Mouse (Mus musculus) limb, embryonic 11.5 days (tissue): ENCODE measurements around the gene Kremen1. TPM values are rescaled to one million over a fixed set of nuclear protein-coding genes. Genes with fewer than 3 reads are reported as not detected.

Source experiments
- ATAC-seq: fragments of 200-750 bp; cut with Nextera tagmentation; 2 replicates; pipeline ENCODE4 v1.8.0; 2017; ENCODE audit warnings: low read depth; ENCODE audit not compliant: insufficient number of reproducible peaks, low FRiP score, low TSS enrichment
- DNase-seq: peaks from one replicate; pipeline ENCODE4 v3.0.0-alpha.2; 2015; ENCODE audit warnings: low spot score
- H3K27ac ChIP-seq: fragments of 300-500 bp; sonication (generic); replicated peaks from 2 replicates; pipeline ENCODE4 v1.5.1; 2014; ENCODE audit warnings: low read depth, mild to moderate bottlenecking, low read length
- H3K27me3 ChIP-seq: fragments of 300-500 bp; sonication (generic); 2 replicates; pipeline ENCODE4 v1.6.1; 2014; ENCODE audit warnings: mild to moderate bottlenecking, low read length, mixed read lengths; ENCODE audit not compliant: control insufficient read depth, insufficient read depth
- H3K36me3 ChIP-seq: fragments of 300-500 bp; sonication (generic); 2 replicates; pipeline ENCODE4 v1.6.1; 2014; ENCODE audit warnings: mild to moderate bottlenecking, low read length, moderate library complexity, mixed read lengths; ENCODE audit not compliant: control insufficient read depth, insufficient read depth
- H3K4me1 ChIP-seq: fragments of 300-500 bp; sonication (generic); 2 replicates; pipeline ENCODE4 v1.6.1; 2014; ENCODE audit warnings: low read length, mixed read lengths; ENCODE audit not compliant: control insufficient read depth, insufficient read depth
- H3K4me2 ChIP-seq: fragments of 300-500 bp; sonication (generic); 2 replicates; pipeline ENCODE4 v1.6.1; 2014; ENCODE audit warnings: low read depth, mild to moderate bottlenecking, moderate library complexity; ENCODE audit not compliant: severe bottlenecking
- H3K4me3 ChIP-seq: fragments of 300-500 bp; sonication (generic); 2 replicates; pipeline ENCODE4 v1.5.1; 2014; ENCODE audit warnings: low read depth, low read length
- H3K9ac ChIP-seq: fragments of 300-500 bp; sonication (generic); 2 replicates; pipeline ENCODE4 v1.6.1; 2014; ENCODE audit warnings: mild to moderate bottlenecking, low read length
- H3K9me3 ChIP-seq: fragments of 300-500 bp; sonication (generic); 2 replicates; pipeline ENCODE4 v1.6.1; 2016; ENCODE audit warnings: low read length; ENCODE audit not compliant: control insufficient read depth
- WGBS: fragments of 180-500 bp; shearing (Covaris S2); extraction: QIAGEN DNeasy Blood & Tissue Kit; methylation state at CpG from one replicate; pipeline ENCODE4 v1.1.7; 2014; 5-methylcytosine and 5-hydroxymethylcytosine counted together
- polyA plus RNA-seq: library from polyadenylated mRNA; unstranded; fragments of >200 nt; fragmentation: Nextera tagmentation; extraction: Ambion mirVana; gene quantifications from 2 replicates; pipeline ENCODE4 v1.2.1, GENCODE M21; 2014

The Kremen1 gene
- polyA plus RNA-seq, 1 experiment from 2014 or later: 10.3 TPM

GRCm38 (mm10) chr11:5149955-5150354, 111.4 kb downstream of the Kremen1 start:
- peaks cover 7% of the 10 kb centered on the region; the same call in 1 of the 2 replicates for H3K4me1 ChIP-seq
- DNase-seq (no peak), ATAC-seq (no peak)
- H3K27me3 ChIP-seq: peaks cover 7% of the 10 kb centered on the region; the same call in 1 of the 2 replicates
- H3K9me3 ChIP-seq: no peaks in the 10 kb centered on the region
- WGBS: 89% methylated on average over 9 of the region's 9 CpGs
- no peak overlapping the region for H3K9ac ChIP-seq
- no peaks in the 10 kb centered on the region for H3K36me3 ChIP-seq
- no peak overlapping the region for H3K4me3 ChIP-seq
- H3K27ac ChIP-seq: no peak overlapping the region
- no peak overlapping the region for H3K4me2 ChIP-seq

GRCm38 (mm10) chr11:5149249-5149648, 112.1 kb downstream of the Kremen1 start:
- H3K27ac ChIP-seq: no peak overlapping the region
- H3K4me2 ChIP-seq: no peak overlapping the region
- ATAC-seq (no peak), DNase-seq (no peak)
- no peak overlapping the region for H3K4me3 ChIP-seq
- WGBS: 35% methylated on average over 7 of the region's 7 CpGs
- H3K27me3 ChIP-seq: peaks cover 7% of the 10 kb centered on the region; the same call in 1 of the 2 replicates
- no peak overlapping the region for H3K9ac ChIP-seq
- no peaks in the 10 kb centered on the region for H3K36me3 ChIP-seq
- no peaks in the 10 kb centered on the region for H3K9me3 ChIP-seq
- H3K4me1 ChIP-seq: 0 out of 2 replicates have a peak, but pooled peaks cover 6% of the 10 kb centered on the region

- no peaks in the 10 kb centered on the region for H3K4me1 ChIP-seq
- no peaks in the 10 kb centered on the region for H3K27me3 ChIP-seq
- H3K4me3 ChIP-seq: no peak overlapping the region
- H3K9me3 ChIP-seq: no peaks in the 10 kb centered on the region
- WGBS: 70% methylated on average over 3 of the region's 3 CpGs
- no peak overlapping the region for H3K4me2 ChIP-seq
- H3K9ac ChIP-seq: no peak overlapping the region
- no peaks in the 10 kb centered on the region for H3K36me3 ChIP-seq
- DNase-seq (no peak), ATAC-seq (no peak)
- no peak overlapping the region for H3K27ac ChIP-seq
These were observed 115.8 kb downstream of the Kremen1 start for GRCm38 (mm10) chr11:5145600-5145999.

- no peak overlapping the region for H3K4me2 ChIP-seq
- ATAC-seq: no peak
- no peaks in the 10 kb centered on the region for H3K27me3 ChIP-seq
- H3K36me3 ChIP-seq: no peaks in the 10 kb centered on the region
- no peak overlapping the region for H3K9ac ChIP-seq
- WGBS: 89% methylated on average over 2 of the region's 2 CpGs
- DNase-seq: no peak
- H3K9me3 ChIP-seq: no peaks in the 10 kb centered on the region
- no peak overlapping the region for H3K27ac ChIP-seq
- no peak overlapping the region for H3K4me3 ChIP-seq
- no peaks in the 10 kb centered on the region for H3K4me1 ChIP-seq
These were observed 119.4 kb downstream of the Kremen1 start for GRCm38 (mm10) chr11:5141965-5142364.

Other genes with a start within 250 kb of the Kremen1 start
- gene Rasl10a, start 203.4 kb downstream of the Kremen1 start, polyA plus RNA-seq: 0.84 and 0.91 TPM in 2 replicates
- 30.3 and 34.2 TPM in 2 replicates for gene Gas2l1, start 196.2 kb downstream of the Kremen1 start, polyA plus RNA-seq
- gene Rhbdd3, start 162.6 kb downstream of the Kremen1 start, polyA plus RNA-seq: 19.3 and 20.5 TPM in 2 replicates
- gene Ewsr1, start 162.3 kb downstream of the Kremen1 start, polyA plus RNA-seq: 497 and 511 TPM in 2 replicates
- gene Emid1, start 109.3 kb downstream of the Kremen1 start, polyA plus RNA-seq: 9.9 and 11.5 TPM in 2 replicates
- 12.3 and 13.1 TPM in 2 replicates for gene Znrf3, start 183.3 kb upstream of the Kremen1 start, polyA plus RNA-seq